Mouse (Mus musculus) limb, embryonic 12.5 days (tissue): ENCODE measurements around the gene Nek3. TPM values are rescaled to one million over a fixed set of nuclear protein-coding genes. Genes with fewer than 3 reads are reported as not detected.
A peak's percentile ranks its signal among the peaks of the same experiment; 100 is the strongest.

ENCODE experiments used
- ATAC-seq: fragments of 200-750 bp; cut with Nextera tagmentation; 2 replicates; pipeline ENCODE4 v1.8.0; 2017; ENCODE audit warnings: low read depth, moderate TSS enrichment; ENCODE audit not compliant: insufficient number of reproducible peaks, insufficient read depth, low FRiP score, low TSS enrichment
- H3K27ac ChIP-seq: fragments of 300-500 bp; sonication (generic); 2 replicates; pipeline ENCODE4 v1.5.1; 2016; ENCODE audit warnings: mild to moderate bottlenecking, moderate library complexity
- H3K27me3 ChIP-seq: fragments of 300-500 bp; sonication (generic); 2 replicates; pipeline ENCODE4 v1.6.1; 2016; ENCODE audit warnings: mild to moderate bottlenecking, moderate library complexity
- H3K36me3 ChIP-seq: fragments of 300-500 bp; sonication (generic); 2 replicates; pipeline ENCODE4 v1.6.1; 2016; ENCODE audit warnings: mild to moderate bottlenecking, moderate library complexity
- H3K4me1 ChIP-seq: fragments of 300-500 bp; sonication (generic); replicated peaks from 2 replicates; pipeline ENCODE4 v1.6.1; 2016
- H3K4me2 ChIP-seq: fragments of 300-500 bp; sonication (generic); 2 replicates; pipeline ENCODE4 v1.6.1; 2016; ENCODE audit warnings: mild to moderate bottlenecking, moderate library complexity
- H3K4me3 ChIP-seq: fragments of 300-500 bp; sonication (generic); replicated peaks from 2 replicates; pipeline ENCODE4 v1.5.1; 2016; ENCODE audit warnings: mild to moderate bottlenecking
- H3K9ac ChIP-seq: fragments of 300-500 bp; sonication (generic); replicated peaks from 2 replicates; pipeline ENCODE4 v1.6.1; 2016; ENCODE audit warnings: mild to moderate bottlenecking, moderate library complexity
- H3K9me3 ChIP-seq: fragments of 300-500 bp; sonication (generic); 2 replicates; pipeline ENCODE4 v1.6.1; 2016; ENCODE audit warnings: mild to moderate bottlenecking, moderate library complexity
- WGBS: fragments of 180-500 bp; shearing (Covaris S2); methylation state at CpG from one replicate; pipeline ENCODE4 v1.1.7; 2016; 5-methylcytosine and 5-hydroxymethylcytosine counted together
- polyA plus RNA-seq: library from polyadenylated mRNA; unstranded; fragments of >200 nt; fragmentation: Nextera tagmentation; extraction: Ambion mirVana; gene quantifications from 2 replicates; pipeline ENCODE4 v1.2.1, GENCODE M21; 2016

Gene Nek3
- 7.2 and 7.4 TPM in 2 replicates for polyA plus RNA-seq

DNA sequence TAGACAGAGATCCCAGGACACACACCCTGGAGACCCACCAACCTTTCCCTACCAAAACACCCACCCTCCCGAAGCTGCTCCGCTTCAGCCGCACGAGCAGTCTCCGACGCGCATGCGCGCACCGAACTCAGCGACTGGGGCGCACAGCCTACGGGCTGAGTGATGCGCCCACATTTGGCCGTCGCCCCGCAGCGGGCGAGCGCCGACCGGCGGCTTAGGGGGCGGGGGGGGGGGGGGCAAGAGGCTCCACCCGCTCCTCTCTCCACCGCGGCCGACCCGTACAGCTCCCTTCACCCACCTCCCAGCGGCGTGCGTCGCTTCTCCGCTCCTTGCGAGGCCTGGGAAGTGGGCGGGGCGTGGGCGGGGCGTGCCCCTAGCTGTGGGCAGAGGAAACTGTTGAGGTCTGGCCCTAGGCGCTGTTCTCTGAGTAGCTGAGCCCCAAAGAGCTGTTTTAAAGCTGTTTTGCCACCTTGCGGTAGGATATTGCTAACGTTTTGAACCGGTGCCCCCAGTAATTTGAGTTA lies at the start of gene Nek3:
Nek3 (minus strand) TSS at position 356 of the 524 bp plus-strand sequence.
- Histone ChIP-seq H3K36me3 (peaks cover 32% of the 10 kb centered on the region), H3K9me3 (no peaks in the 10 kb centered on the region), H3K4me1 (peaks cover 11% of the 10 kb centered on the region), H3K9ac (peak within 1 kb of the TSS; percentile 66), H3K4me2 (peak within 1 kb of the TSS; percentile 57), H3K4me3 (peak within 1 kb of the TSS; percentile 58), H3K27ac (peak within 1 kb of the TSS; percentile 86), H3K27me3 (no peaks in the 10 kb centered on the region)
- WGBS = under 1% methylated on average over 30 of the region's 43 CpGs
- peak; percentile 98 for ATAC-seq

- no peak for ATAC-seq
- Histone ChIP-seq H3K9me3 (no peaks in the 10 kb centered on the region), H3K4me1 (no peaks in the 10 kb centered on the region), H3K4me3 (no peak overlapping the region), H3K4me2 (no peak overlapping the region), H3K27me3 (no peaks in the 10 kb centered on the region), H3K36me3 (peaks cover 83% of the 10 kb centered on the region), H3K27ac (no peak overlapping the region), H3K9ac (no peak overlapping the region)
- 96% methylated on average over 10 of the region's 10 CpGs for whole genome bisulfite sequencing
These were observed 48.6 kb upstream of the Nek3 start for GRCm38 (mm10) chr8:22214826-22215225.

- no peak overlapping the region for H3K27ac ChIP-seq
- peaks cover 64% of the 10 kb centered on the region for H3K36me3 ChIP-seq
- no peak overlapping the region for H3K9ac ChIP-seq
- WGBS = 61% methylated on average over 5 of the region's 5 CpGs
- no peak for ATAC-seq
- H3K4me1 ChIP-seq = no peaks in the 10 kb centered on the region
- no peak overlapping the region for H3K4me3 ChIP-seq
- no peak overlapping the region for H3K4me2 ChIP-seq
- no peaks in the 10 kb centered on the region for H3K27me3 ChIP-seq
- H3K9me3 ChIP-seq = no peaks in the 10 kb centered on the region
These were observed 42.8 kb upstream of the Nek3 start for GRCm38 (mm10) chr8:22209012-22209411.

DNA sequence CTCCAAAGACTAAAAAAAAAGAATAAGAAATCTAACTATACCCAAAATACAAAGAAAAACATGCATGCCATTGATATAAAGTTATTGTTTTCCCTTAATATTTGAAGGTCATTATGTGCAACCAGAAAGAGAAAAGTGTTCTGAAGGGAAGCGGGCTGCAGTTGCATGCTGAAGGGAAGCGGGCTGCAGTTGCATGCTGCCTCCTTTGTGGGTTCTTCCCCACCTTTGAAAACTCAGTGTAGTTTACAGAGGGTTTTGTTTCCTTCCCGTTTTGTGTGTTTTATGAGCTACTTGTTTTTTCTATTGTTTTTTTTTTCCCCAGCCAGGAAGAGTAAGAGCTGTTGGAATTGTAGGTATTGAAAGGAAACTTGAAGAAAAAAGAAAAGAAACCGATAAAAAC lies 41.3 kb upstream of the Nek3 start:
- H3K27me3 ChIP-seq = no peaks in the 10 kb centered on the region
- WGBS = 90% methylated on average over 4 of the region's 4 CpGs
- H3K4me2 ChIP-seq = no peak overlapping the region
- no peak overlapping the region for H3K4me3 ChIP-seq
- H3K4me1 ChIP-seq = no peaks in the 10 kb centered on the region
- peaks cover 64% of the 10 kb centered on the region for H3K36me3 ChIP-seq
- no peak overlapping the region for H3K27ac ChIP-seq
- H3K9me3 ChIP-seq = no peaks in the 10 kb centered on the region
- no peak for ATAC-seq
- no peak overlapping the region for H3K9ac ChIP-seq

- no peak overlapping the region for H3K27ac ChIP-seq
- H3K4me1 ChIP-seq = peaks cover 4% of the 10 kb centered on the region
- 94% methylated on average over 8 of the region's 8 CpGs for WGBS
- no peaks in the 10 kb centered on the region for H3K27me3 ChIP-seq
- ATAC-seq = no peak
- no peak overlapping the region for H3K9ac ChIP-seq
- H3K9me3 ChIP-seq = 0 out of 2 replicates have a peak, but pooled peaks cover 5% of the 10 kb centered on the region
- H3K4me2 ChIP-seq = no peak overlapping the region
- peaks cover 48% of the 10 kb centered on the region for H3K36me3 ChIP-seq
- H3K4me3 ChIP-seq = no peak overlapping the region
These were observed 33.2 kb upstream of the Nek3 start for GRCm38 (mm10) chr8:22199481-22199880.

GRCm38 (mm10) chr8:22197914-22198313 lies 31.7 kb upstream of the Nek3 start:
- no peak for ATAC-seq
- H3K4me1 ChIP-seq = peaks cover 13% of the 10 kb centered on the region
- 0 out of 2 replicates have a peak, but pooled peaks cover 5% of the 10 kb centered on the region for H3K9me3 ChIP-seq
- H3K36me3 ChIP-seq = peaks cover 38% of the 10 kb centered on the region
- no peak overlapping the region for H3K4me3 ChIP-seq
- H3K27ac ChIP-seq = no peak overlapping the region
- no peak overlapping the region for H3K4me2 ChIP-seq
- H3K27me3 ChIP-seq = no peaks in the 10 kb centered on the region
- WGBS = 84% methylated on average over 6 of the region's 6 CpGs
- H3K9ac ChIP-seq = no peak overlapping the region

- H3K9me3 ChIP-seq = no peaks in the 10 kb centered on the region
- peak overlapping the region; percentile 99 for H3K27ac ChIP-seq
- H3K36me3 ChIP-seq = peaks cover 9% of the 10 kb centered on the region; the same call in 1 of the 2 replicates
- H3K9ac ChIP-seq = peak overlapping the region; percentile 89
- peak; percentile 45; the same call in 1 of the 2 replicates for ATAC-seq
- H3K4me3 ChIP-seq = peak overlapping the region; percentile 76
- no peaks in the 10 kb centered on the region for H3K27me3 ChIP-seq
- peaks cover 13% of the 10 kb centered on the region for H3K4me1 ChIP-seq
- peak overlapping the region; percentile 68 for H3K4me2 ChIP-seq
- 15% methylated on average over 12 of the region's 12 CpGs for WGBS
These were observed 27.3 kb upstream of the Nek3 start for GRCm38 (mm10) chr8:22193432-22194010.

- H3K4me3 ChIP-seq = peak within 1 kb of the TSS; percentile 76
- H3K27ac ChIP-seq = peak within 1 kb of the TSS; percentile 99
- peaks cover 13% of the 10 kb centered on the region for H3K4me1 ChIP-seq
- peak within 1 kb of the TSS; percentile 68 for H3K4me2 ChIP-seq
- WGBS = under 1% methylated on average over 73 of the region's 73 CpGs
- H3K27me3 ChIP-seq = no peaks in the 10 kb centered on the region
- peak; percentile 94 for ATAC-seq
- no peaks in the 10 kb centered on the region for H3K9me3 ChIP-seq
- H3K36me3 ChIP-seq = peaks cover 5% of the 10 kb centered on the region; the same call in 1 of the 2 replicates
- H3K9ac ChIP-seq = peak within 1 kb of the TSS; percentile 89
These were observed 26.6 kb upstream of the Nek3 start, which contains the start of gene Vps36 for GRCm38 (mm10) chr8:22192660-22193431. Gene Vps36 (plus strand): TSS chr8:22192809.

DNA sequence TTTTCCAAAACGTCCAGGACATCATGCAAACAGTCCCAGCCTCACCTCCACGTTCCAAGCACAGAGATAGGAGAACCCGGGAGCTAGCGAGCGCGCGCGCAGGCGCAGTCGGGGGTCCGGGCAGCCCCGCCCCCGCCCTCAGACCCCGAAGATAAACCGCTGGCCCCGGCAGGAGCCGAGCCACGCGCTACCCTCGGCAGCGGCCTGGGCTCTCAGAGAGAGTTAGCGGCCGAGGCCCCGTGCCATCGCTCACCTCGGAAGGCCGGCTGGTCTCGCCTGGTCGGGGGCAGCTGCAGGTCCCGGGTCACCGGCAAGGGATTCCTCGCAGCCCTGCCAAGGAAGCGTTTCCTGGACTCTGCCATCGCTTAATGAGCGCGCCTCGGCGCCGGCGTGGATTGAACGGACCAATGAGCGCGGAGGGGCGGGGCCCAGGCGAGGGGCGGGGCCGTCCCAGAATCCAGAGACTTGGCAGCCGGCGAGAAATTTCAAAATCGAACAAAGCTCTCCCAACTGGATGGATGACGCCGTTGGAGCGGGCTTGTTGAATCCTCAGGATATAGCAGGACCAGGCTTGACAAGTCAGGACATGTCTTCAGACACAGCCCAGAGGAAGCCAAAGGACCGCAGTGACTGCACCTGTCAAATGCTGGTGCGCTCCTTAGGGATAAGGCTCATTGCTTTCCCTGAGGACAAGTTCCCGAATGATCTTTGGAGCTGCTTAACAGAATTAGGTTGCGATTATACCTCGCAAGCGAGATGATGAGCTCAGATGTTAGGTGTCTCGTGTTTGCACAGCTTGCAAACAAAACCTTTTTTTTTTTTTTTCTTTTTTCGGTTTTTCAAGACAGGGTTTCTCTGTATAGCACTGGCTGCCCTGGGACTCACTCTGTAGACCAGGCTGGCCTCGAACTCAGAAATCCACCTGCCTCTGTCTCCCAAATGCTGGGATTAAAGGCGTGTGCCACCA lies 19.5 kb upstream of the Nek3 start, which contains the start of gene Ckap2:
Ckap2 (minus strand) TSS at position 389 of the 967 bp plus-strand sequence.
- Histone ChIP-seq H3K9me3 (no peaks in the 10 kb centered on the region), H3K9ac (peak within 1 kb of the TSS; percentile 71), H3K27ac (peak within 1 kb of the TSS; percentile 87), H3K4me3 (peak within 1 kb of the TSS; percentile 69), H3K4me2 (peak within 1 kb of the TSS; percentile 69), H3K27me3 (no peaks in the 10 kb centered on the region), H3K36me3 (no peaks in the 10 kb centered on the region), H3K4me1 (peaks cover 12% of the 10 kb centered on the region)
- ATAC-seq = peak; percentile 95
- 3% methylated on average over 63 of the region's 63 CpGs for WGBS

DNA sequence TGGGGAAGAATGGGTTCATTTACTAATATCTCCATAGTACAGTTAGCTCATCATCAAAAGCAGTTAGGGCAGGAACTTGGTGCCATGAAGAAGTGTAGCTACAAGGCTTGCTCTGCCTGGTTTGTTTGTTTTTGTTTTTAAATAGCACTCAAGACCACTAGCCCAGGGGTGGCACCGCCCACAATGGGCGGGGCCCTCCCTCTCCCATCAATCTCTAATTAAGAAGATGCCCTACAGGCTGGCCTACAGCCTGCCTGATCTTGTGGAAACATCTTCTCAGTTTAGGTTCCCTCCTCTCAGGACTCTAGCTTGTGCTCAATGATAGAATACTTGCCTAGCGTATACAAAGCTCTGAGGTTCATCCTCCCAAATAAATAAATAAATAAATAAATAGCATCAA lies 18.6 kb upstream of the Nek3 start:
- 2% methylated on average over 3 of the region's 3 CpGs for WGBS
- Histone ChIP-seq H3K27ac (0 out of 2 replicates have a peak overlapping the region, but pooled peaks have one; percentile 12), H3K9me3 (no peaks in the 10 kb centered on the region), H3K27me3 (no peaks in the 10 kb centered on the region), H3K36me3 (no peaks in the 10 kb centered on the region), H3K4me3 (peak overlapping the region; percentile 69), H3K4me2 (peak overlapping the region; percentile 69), H3K4me1 (peaks cover 12% of the 10 kb centered on the region), H3K9ac (peak overlapping the region; percentile 71)
- ATAC-seq = peak; percentile 53; the same call in 1 of the 2 replicates
